Mouse (Mus musculus): Measurements from ENCODE around the gene Tuba1c.

Gene Tuba1c

DNA sequence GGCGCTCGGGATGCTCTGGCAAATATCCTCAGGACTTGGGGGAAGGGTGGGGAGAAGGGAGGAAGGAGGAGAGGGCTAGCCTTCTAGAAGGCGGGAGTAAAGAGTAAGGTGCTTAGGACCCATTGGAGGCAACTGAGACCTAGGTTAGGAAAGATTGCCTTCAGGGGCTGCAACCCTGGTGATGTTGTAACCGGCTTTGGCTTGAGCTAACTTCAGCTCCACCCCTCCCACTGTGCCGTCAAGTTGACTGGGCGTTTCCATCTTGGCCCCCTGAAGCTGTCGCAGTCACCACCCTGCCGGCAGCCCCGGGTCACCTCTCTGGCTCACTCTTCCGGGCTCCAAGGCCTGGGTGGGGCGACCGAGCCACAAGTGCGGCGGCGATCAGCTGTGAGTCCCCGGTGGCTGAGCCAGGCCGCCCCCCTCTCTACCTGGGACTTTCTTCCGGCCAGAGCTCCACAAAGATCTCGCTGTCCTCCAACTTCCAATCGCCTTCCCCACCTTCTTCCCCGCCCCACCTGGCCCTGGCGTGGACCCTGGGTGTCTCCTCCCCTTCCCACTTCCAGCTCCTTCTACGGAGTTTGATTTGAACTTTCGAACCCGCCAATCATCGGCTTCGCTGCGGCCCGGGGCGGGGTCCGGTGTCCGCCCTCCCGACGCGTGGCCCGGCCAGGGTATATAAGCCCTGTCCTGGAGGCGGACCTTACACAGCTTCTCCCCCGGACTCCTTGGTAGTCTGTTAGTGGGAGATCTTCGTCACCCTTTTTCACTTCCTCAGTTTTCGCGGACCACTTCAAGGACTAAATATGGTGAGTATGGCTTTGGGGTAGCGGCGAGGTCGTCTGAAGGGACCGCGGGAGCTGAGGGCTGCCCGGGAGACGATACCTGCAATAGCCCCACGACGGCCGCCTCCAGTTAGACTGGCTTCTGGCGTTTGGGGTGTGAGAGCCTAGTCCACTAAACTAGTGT is at the start of gene Tuba1c:
Tuba1c (plus strand) TSS at position 273 of the 966 bp plus-strand sequence.
- peak; percentile 95 for DNase-seq (ENCODE audit: low read depth, low spot score)

DNA sequence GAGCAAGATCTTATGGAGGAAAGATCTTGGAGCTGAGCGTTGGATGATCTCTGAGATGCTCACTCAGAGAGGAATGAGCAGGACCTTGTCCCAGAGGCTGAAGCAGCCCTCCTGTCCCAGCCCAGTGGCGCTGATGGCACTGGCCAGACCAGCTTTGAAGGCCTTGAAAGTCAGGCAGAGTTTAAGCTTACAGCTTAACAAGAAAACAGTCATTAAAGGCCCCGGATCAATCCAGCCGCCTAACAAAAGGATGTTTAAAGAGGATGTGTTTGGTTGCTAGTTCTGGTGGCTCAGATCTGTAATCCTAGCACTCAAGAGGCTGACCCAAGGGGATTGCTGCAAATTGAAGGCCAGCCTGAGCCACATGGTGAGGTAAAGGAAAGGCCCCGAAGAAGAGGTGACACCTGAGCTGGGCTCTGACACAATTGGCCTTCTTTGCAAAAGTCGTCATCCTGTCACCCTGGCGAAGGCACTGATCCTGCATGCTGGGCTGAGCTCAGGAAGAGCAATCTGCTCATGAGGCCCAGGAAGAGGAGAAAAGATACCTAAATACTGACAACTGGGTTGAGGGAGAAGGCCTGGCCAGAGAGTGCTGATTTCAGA is 49.6 kb upstream of the Tuba1c start:
- no peak for DNase-seq (ENCODE audit: low read depth, low spot score)

DNA sequence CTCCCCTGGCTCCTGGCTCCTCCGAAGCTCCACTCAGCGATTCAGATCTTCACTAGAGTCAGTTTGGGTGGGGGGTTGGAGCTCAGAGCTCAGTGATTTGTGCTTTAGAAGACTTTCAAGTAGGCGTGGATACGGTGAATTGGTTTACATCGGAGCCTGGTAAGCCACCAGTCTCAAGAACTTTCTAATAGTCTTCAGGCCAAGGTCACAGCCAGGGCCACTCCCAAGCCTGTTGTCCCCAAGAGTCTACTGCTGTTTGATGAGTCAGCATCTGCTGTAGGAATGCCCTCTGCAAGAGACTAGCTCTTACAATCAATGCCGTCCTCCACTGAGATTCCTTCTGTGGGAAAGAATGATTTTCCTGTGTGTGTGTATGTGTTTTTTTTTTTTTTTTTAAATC is 47.6 kb upstream of the Tuba1c start:
- no peak for DNase-seq (ENCODE audit: low read depth, low spot score)

DNA sequence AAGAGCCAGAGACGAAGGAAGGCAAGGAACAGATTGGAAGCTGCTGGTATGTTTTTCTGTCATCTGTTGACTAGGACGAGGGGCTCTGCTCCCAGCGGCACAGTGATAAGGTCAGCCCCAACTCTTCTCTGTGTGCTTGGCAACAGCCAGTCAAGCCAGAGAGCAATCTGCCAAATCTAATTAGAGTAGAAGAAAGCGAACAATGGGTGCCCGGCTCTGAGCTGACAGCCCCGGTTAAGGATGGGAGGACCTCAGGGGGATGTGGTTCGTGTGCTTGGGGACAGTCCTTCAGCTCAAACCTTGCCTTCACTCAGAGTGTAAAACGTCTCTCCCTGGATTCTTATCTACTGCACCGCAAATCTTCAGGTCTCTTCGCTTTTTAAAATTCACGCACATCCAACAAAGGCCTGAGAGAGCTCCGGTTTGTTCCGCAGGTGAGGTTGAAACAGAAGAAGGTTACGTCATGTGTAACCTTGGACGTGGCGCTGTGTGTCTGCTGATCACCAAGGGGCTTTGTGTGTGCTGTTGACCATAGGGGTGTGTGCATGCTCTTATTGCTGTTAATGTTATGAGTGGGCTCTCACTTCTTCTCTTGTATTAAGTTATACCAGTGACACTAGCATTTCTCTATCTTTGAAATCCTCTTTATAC is 46.1 kb upstream of the Tuba1c start:
- DNase-seq (ENCODE audit: low read depth, low spot score): no peak

DNA sequence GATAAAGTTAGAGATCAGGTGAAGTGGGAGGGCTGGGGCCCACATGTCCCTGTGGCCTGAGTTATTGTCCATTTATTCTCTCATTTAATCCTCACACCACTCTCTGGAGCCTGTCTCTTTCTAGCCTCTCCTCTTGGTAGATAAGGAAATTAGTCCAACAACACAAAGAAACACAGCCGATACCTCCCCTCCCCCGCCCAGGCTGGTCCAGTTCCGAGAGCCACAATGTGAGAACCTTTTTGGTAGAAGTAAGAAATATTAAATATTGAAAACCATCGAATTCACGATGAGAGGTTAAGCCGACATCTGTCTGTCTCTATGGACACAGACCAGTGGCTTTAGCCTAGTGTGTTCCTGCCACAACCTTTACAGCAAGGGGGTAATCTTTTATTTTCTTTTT is 45.0 kb upstream of the Tuba1c start:
- no peak for DNase-seq (ENCODE audit: low read depth, low spot score)

DNA sequence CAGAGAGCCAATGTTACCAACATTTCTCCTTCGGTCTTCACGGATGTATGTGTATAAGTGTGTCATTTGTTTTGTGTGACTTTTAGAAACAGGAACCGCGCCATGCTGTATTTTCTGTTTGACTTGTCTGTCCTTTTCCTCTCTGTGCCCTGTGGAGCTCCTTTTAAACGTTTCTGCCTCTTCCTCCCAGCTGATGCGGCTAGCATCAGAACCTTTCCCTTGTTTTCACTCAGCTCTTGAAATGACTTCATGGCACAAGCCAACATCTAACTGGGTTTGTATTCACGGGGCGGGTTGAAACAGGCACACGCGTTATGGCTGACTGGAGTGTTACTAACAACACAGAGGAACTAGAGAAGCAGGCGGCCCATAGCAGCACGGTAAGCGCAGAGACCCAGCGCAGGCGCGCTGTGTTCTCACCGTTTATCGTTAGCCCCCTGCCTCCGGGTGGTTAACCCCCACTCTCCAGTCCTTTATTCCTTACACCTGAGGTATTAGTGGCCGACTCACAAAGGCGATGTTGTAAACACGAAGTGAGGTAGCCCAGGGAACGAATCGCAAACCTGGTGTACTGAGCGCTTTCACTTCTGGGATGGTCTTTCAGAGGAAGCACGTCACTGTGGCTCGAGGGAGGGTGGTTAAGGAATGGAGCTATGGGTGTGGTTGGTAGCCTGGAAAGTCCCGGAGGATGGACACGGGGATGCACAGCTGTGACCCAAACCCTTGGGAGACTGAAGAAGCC is 44.3 kb upstream of the Tuba1c start:
- DNase-seq (ENCODE audit: low read depth, low spot score): peak; percentile 88

DNA sequence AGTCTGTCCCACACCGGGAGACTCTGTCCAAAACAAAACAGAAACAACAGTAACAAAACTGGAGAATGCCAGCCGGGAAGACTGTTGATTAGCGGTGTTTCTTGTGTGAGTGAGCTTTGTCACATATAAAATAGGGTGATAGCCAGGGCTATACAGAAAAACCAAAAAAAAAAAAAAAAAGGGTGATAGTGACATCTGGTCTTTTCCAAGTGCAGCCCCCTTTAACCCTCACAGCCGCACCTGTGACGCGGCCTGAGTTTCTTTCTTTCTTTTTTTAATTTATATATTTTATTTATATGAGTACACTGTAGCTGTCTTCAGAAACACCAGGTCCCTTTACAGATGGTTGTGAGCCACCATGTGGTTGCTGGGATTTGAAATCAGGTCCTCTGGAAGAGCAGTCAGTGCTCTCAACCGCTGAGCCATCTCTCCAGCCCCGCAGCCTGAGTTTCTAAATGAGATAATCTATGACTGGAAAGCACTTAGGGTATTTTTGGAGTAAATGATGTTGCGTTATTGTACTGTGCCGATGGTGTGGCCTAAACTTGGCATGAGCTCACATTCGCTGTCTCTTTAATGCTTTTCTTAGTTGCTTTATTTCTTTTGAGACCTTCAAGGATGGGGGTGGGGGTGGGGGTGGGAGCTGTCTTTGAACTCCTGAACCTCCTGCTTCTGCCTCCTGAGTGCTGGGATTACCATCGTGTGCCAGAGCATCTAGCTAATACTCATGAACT is 43.5 kb upstream of the Tuba1c start:
- no peak for DNase-seq (ENCODE audit: low read depth, low spot score)

DNA sequence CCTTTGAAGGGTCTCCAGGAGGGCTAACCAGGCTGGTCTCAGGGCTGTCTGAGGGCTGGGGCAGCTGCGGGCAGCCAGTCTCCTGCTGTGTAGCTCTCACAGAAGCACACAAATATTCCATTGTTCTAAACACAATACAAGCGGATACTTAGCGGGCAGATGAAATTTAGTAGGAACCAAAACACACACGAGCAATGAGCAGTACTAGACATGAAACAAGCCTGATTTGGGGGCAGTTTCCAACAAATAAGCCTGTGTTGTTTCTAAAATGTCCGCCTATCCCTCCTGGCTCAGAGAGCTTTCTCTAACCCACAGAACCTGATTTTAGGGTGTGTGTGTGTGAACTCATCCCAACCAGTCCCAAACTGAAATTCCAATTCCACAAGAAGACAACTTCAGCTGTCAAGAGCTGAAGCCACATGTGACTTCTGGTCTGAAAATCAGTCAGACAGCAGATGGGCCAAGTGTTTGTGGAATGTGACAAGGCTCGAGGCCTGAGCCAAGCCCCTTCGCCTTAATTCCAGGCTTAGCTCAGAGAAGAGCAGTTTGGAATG is 42.5 kb upstream of the Tuba1c start:
- DNase-seq (ENCODE audit: low read depth, low spot score): peak; percentile 71

DNA sequence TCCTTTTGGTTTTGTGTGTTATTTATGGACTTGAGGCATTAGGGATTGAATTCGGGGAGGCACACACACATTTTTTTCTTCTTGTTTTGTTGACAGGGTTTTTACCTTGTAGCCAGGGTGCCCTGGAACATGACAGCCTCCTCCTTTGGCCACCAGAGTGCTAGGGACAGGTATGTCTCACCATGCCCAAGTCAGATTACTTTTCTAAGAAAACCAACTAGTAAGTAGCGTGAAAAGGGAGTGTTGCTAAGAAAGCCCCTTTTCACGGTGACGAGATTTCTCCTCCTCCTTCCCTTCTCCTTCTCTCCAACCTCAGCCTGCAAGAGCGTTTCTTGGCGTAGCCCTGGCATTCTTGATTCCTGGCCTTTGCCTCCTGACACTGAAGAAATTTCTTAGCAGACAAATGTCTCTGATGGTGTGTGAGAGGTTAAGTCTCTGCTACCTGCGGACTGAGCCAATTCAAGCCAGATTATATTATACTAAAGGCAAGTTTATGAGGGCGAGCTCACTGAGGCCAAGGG is 42.0 kb upstream of the Tuba1c start:
- DNase-seq (ENCODE audit: low read depth, low spot score): no peak

DNA sequence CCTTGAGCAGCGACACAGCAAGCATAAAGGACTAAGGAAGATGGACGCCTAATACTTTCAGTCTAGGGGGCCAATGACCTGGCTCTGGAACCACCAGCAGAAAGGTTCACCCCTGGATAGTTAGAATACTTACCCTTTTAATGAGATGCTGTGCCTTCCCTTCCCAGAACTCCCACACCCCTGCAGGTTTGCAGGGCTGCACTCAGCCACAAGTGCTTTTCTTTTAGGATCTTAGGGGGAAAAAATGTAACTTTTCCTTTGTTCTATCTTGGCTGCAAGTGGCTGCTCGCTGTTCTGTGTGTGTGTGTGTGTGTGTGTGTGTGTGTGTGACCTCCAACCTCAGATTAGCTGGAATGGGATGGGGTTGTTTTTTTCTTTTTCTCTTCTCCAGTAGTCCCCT is 40.9 kb upstream of the Tuba1c start:
- no peak for DNase-seq (ENCODE audit: low read depth, low spot score)

DNA sequence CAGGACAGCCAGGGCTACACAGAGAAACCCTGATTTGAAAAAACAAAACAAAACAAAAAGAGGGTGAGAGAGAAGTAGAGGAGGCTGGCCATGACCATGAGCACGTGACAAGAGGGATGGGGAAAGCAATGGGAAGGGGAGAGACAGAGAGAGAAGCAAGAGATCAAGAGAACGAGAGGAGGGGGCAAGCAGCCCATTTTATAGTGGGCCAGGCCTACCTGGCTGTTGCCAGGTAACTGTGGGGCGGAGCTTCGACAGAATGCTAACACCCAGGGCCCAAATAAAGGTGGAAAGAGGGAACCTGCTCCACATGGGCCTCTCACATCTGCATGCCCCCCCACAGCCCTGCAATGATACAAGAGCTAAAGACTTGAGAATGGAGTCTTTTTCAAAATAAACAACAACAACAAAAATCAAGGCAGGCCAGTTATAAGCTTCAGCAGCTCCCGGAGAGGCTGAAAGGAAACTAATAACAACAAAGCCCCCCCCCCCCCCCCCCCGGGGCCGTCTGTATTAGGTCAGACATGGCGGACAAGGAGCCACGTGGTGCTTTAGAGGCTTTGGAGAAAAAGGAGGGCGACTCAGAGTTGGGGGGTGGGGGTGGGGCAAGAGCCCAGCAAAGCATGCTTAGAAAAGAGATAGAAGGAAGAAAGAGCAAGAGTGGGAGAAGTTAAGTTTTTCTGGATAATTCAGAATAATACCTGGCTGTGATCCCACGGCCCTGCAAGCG is 39.8 kb upstream of the Tuba1c start:
- no peak for DNase-seq (ENCODE audit: low read depth, low spot score)

DNA sequence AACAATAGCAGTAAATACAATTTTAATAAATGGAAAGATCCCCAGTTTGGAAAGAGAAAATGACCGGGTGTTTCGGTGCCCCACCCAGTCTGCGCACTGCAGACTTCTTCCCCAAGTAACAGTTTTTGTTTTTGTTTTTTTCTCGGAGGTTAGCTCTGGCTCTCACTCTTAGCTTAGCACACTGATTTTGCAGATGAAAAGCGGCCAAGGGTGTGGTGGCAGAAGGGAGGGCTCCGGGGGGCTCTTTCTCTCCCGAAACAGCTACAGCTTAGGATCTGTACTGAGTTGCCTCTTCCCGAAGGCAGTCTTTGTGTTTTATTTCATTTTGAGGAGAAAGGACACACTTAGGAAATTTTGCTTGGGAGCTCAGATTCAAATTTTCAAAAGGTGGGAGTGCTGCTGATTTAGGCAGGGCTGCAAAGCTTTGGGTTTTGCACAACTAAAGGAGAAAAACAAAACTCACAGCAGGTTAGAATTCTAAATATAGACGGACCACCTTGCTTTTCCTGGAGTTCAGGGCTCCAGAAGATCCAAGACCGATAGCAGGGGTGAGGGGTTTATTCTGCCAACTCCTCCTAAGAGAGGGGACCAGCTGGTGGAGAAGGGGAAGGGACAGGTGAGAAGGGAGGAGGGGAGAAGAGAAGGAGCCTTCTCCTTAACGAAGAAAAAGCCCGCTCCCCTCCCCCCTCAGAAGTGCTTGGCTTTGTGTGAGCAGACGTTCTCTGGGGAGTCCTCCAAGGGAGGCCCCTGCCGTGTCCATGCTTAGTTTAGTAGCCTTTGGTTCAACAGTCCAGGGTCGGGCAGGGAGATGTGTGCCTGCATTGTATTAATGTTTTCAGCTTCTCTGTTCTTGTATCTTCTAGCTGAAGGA is 38.8 kb upstream of the Tuba1c start:
- DNase-seq (ENCODE audit: low read depth, low spot score): peak; percentile 61

DNA sequence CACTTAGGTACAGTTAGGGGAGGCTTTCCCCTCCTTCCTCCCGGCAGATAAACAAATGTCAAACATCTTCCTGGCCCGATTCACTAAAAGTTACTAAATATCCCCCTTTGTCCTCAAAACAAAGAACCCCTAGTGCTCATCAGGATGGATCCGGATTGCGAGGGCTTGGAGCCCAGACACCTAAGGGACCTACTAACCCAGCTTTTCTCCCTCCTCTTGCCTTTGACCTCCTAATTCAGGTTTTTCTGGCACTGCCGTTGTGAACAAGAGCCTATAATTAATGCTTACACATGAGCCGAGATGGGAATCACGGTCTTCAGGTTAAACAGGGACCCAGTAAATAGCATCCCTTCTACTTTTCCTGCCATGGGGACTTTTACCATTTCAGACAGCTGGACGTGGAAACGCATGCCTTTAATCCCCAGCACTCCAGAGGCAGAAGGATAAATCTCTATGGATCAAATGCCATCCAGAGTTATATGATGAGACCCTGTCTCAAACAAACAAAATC is 38.1 kb upstream of the Tuba1c start:
- no peak for DNase-seq (ENCODE audit: low read depth, low spot score)

DNA sequence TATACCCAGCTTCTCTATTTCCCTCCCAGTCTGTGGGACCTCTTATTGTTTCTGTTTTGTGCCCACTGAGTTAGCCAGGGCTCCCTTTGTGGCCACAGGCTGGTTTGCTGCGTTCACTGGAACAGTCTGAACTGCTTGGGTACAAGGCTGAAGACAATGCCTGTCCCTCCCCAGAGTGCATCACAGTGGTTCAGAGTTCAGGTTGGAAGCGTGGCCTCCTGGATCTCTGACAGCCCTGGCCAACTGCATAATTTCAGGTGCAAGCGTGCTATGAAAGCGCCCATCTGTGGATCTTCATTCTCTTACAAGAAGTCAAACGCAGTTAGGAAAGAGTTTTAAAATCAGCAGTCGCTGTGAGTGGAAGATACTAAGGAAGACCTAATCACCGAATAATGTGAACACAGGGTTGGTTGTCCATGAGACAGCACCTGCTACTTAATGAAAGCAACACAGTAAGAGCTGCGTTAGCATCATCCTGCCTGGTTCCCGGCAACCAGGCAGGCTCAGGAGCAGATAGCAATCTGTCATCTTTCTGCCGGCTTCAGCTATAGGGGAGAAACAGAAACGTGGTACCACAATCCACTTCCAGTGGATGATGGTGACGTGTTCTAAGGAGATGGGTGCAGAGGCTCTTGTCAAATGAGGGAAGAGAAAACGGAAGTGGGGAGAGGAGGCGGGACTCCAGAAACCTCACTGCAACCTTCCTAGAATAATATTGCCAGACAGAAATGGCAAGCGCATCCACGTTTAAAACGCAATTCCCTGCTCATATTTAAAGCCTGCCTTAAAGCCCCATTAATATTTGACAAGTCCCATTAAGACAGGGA is 37.4 kb upstream of the Tuba1c start:
- DNase-seq (ENCODE audit: low read depth, low spot score): peak; percentile 64

DNA sequence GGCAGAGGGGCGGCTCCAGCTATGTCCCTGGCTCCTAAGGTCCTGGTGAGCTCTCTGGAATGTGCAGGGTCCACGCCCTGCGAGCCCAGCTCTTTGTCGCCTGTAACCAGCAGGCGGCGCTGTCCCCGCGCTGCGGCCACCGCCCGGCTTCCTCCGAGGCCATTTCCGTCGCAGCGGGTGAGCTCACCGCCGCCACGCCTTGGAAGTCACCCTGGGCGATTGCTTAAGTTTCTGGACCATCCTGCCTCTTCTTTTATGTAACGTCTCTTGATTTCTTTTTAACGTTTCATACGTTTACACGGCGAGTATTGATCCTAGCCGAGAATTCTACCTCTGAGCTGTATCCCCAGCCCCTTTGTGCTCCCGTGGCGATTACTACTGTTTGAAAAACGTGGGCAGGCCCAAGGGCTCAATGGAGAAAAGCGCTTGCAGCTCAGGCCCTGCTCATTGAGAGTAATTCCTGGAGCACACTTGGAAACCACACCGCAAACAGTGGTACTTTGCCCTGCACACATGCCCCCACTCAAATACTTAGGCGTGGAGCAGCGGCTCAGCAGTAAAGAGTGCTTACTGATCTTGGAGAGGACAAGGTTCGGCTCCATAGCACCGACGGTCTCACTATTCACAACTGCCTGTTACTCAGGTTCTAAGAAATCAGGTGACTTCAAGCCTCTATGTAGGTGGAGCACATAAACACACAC is 36.4 kb upstream of the Tuba1c start:
- DNase-seq (ENCODE audit: low read depth, low spot score): peak; percentile 95

DNA sequence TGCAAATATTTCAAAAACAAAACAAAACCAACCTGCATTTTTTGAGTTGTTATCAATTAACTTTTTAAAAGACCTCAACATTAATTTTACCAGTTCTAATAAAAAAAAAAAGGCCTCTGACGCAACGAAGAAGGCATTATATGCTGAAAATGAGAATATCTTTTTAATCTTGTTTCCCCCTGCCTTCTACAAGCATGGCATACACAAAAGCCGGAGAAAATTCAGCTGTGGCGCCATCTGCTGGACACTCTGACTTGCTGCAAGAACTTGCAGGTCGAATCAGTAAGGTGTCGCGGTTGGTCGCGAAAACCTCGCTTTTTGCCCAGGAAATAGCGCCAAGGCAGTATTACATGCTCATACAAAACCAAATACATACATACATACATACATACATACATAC is 35.8 kb upstream of the Tuba1c start:
- DNase-seq (ENCODE audit: low read depth, low spot score): peak; percentile 95

DNA sequence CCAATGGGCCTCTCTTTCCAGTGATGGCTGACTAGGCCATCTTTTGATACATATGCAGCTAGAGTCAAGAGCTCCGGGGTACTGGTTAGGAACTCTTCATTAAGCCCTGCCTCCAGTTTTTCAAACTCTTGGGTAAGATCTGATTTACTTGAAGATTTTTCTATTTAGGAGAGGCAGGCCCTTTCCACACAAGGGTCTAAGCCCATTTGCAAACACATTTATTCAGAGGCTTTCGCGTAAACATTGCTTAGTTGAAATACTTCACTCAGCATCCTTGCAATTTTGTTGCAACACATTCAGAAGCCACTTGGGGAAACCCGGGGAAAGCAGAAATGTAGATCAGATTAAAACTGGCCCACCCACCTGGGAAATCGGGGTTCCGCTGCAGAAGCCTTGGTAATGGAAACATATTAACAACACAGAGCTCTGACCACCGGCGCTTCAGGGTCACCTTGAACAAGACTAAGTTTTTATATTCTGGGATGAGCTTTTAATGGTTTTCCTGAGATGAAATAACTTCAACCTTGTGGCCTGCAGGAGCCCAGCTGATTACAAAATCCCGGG is 34.7 kb upstream of the Tuba1c start:
- no peak for DNase-seq (ENCODE audit: low read depth, low spot score)

Measured in skeletal muscle tissue, adult 2 months (tissue).